Mouse (Mus musculus): Measurements from ENCODE around the gene Clock.

- TF ChIP-seq CTCF (IDR thresholded peaks at IDR 0.05; ENCODE audit: borderline replicate concordance, insufficient read depth, low read depth, low read length) (no peak), POLR2A (IDR thresholded peaks at IDR 0.05; ENCODE audit: borderline replicate concordance, insufficient read depth, low read length) (no peak)
Observed at GRCm38 (mm10) chr5:76190609-76191008, 114.0 kb downstream of the Clock start.
